Mouse (Mus musculus): ENCODE measurements around the gene Ephx3. TPM values are rescaled to one million over a fixed set of nuclear protein-coding genes. Genes with fewer than 3 reads are reported as not detected.

Ephx3 gene
- polyA plus RNA-seq, 2 experiments: 0.08 TPM; not detected in 1

- no peaks in the 10 kb centered on the region for H3K9me3 ChIP-seq (ENCODE audit: control insufficient read depth, low read length)
- ATAC-seq (ENCODE audit: insufficient read depth) (peak; percentile 26; the same call in 1 of the 2 replicates), DNase-seq (ENCODE audit: low read depth in 3 of 3, low spot score in 3 of 3) (no peak)
- H3K9ac ChIP-seq (replicated peaks): no peak within 1 kb of the TSS; the same call in 1 of the 2 replicates
- no peak within 1 kb of the TSS for H3K27ac ChIP-seq
- H3K4me3 ChIP-seq (ENCODE audit: insufficient read depth in 1 of 2, low read depth in 2 of 2, low read length in 2 of 2): peak within 1 kb of the TSS; percentile 51 to 53
- H3K4me2 ChIP-seq (ENCODE audit: low read depth): peak within 1 kb of the TSS; percentile 71
- H3K27me3 ChIP-seq (ENCODE audit: control insufficient read depth, insufficient read depth, low read length): peaks cover 51% of the 10 kb centered on the region
- TF ChIP-seq CTCF (IDR thresholded peaks at IDR 0.05; ENCODE audit: low read depth) (no peak), EP300 (IDR thresholded peaks at IDR 0.05; ENCODE audit: low read depth) (no peak)
- no peaks in the 10 kb centered on the region for H3K36me3 ChIP-seq (replicated peaks; ENCODE audit: control insufficient read depth, insufficient read depth, low read depth)
- 2% methylated on average over 38 of the region's 39 CpGs for WGBS (ENCODE audit: insufficient replicate concordance)
- peaks cover 11 to 14% of the 10 kb centered on the region in 2 experiments for H3K4me1 ChIP-seq (replicated peaks; ENCODE audit: control insufficient read depth in 2 of 2, insufficient read depth in 2 of 2, low read length in 1 of 2)
Measured at GRCm38 (mm10) chr17:32166687-32167086, 22.7 kb downstream of the Ephx3 start, which contains the start of gene Notch3. TSS of gene Notch3 (minus strand) at chr17:32166852.

GRCm38 (mm10) chr17:32165803-32166595, 23.4 kb downstream of the Ephx3 start:
- peaks cover 11 to 14% of the 10 kb centered on the region in 2 experiments for H3K4me1 ChIP-seq (replicated peaks; ENCODE audit: control insufficient read depth in 2 of 2, insufficient read depth in 2 of 2, low read length in 1 of 2)
- H3K27ac ChIP-seq: no peak overlapping the region
- peak overlapping the region; percentile 51 to 53 for H3K4me3 ChIP-seq (ENCODE audit: insufficient read depth in 1 of 2, low read depth in 2 of 2, low read length in 2 of 2)
- WGBS (ENCODE audit: insufficient replicate concordance): under 1% methylated on average over 36 of the region's 43 CpGs
- H3K9ac ChIP-seq (replicated peaks): no peak overlapping the region
- ATAC-seq (ENCODE audit: insufficient read depth) (no peak), DNase-seq (ENCODE audit: low read depth in 3 of 3, low spot score in 3 of 3) (no peak)
- TF ChIP-seq CTCF (IDR thresholded peaks at IDR 0.05; ENCODE audit: low read depth) (no peak), EP300 (IDR thresholded peaks at IDR 0.05; ENCODE audit: low read depth) (no peak)
- H3K36me3 ChIP-seq (replicated peaks; ENCODE audit: control insufficient read depth, insufficient read depth, low read depth): no peaks in the 10 kb centered on the region
- H3K27me3 ChIP-seq (ENCODE audit: control insufficient read depth, insufficient read depth, low read length): peaks cover 58% of the 10 kb centered on the region
- H3K9me3 ChIP-seq (ENCODE audit: control insufficient read depth, low read length): no peaks in the 10 kb centered on the region
- peak overlapping the region; percentile 71 for H3K4me2 ChIP-seq (ENCODE audit: low read depth)

- Histone ChIP-seq H3K27me3 (ENCODE audit: control insufficient read depth, insufficient read depth, low read length) (peaks cover 60% of the 10 kb centered on the region), H3K9ac (replicated peaks) (no peak overlapping the region), H3K4me1 (replicated peaks; ENCODE audit: control insufficient read depth in 2 of 2, insufficient read depth in 2 of 2, low read length in 1 of 2) (peaks cover 10 to 12% of the 10 kb centered on the region in 2 experiments), H3K36me3 (replicated peaks; ENCODE audit: control insufficient read depth, insufficient read depth, low read depth) (no peaks in the 10 kb centered on the region), H3K27ac (no peak overlapping the region), H3K4me3 (ENCODE audit: insufficient read depth in 1 of 2, low read depth in 2 of 2, low read length in 2 of 2) (peak overlapping the region in 1 of 2 experiments; percentile 53; a peak in 1 of 4 replicates), H3K9me3 (ENCODE audit: control insufficient read depth, low read length) (no peaks in the 10 kb centered on the region), H3K4me2 (ENCODE audit: low read depth) (peak overlapping the region; percentile 71)
- WGBS (ENCODE audit: insufficient replicate concordance): 17% methylated on average over 9 of the region's 9 CpGs
- ATAC-seq (ENCODE audit: insufficient read depth) (no peak), DNase-seq (ENCODE audit: low read depth in 3 of 3, low spot score in 3 of 3) (no peak)
- TF ChIP-seq EP300 (IDR thresholded peaks at IDR 0.05; ENCODE audit: low read depth): no peak
- no peak for TF ChIP-seq CTCF (IDR thresholded peaks at IDR 0.05; ENCODE audit: low read depth)
Measured at GRCm38 (mm10) chr17:32165266-32165802, 24.0 kb downstream of the Ephx3 start.

- no peak overlapping the region for H3K9ac ChIP-seq (replicated peaks)
- H3K27me3 ChIP-seq (ENCODE audit: control insufficient read depth, insufficient read depth, low read length): peaks cover 62% of the 10 kb centered on the region
- no peak overlapping the region for H3K27ac ChIP-seq
- H3K4me1 ChIP-seq (replicated peaks; ENCODE audit: control insufficient read depth in 2 of 2, insufficient read depth in 2 of 2, low read length in 1 of 2): peaks cover 5 to 7% of the 10 kb centered on the region in 2 experiments
- H3K4me3 ChIP-seq (ENCODE audit: insufficient read depth in 1 of 2, low read depth in 2 of 2, low read length in 2 of 2): no peak overlapping the region
- no peaks in the 10 kb centered on the region for H3K9me3 ChIP-seq (ENCODE audit: control insufficient read depth, low read length)
- ATAC-seq (ENCODE audit: insufficient read depth) (no peak), DNase-seq (ENCODE audit: low read depth in 3 of 3, low spot score in 3 of 3) (no peak)
- TF ChIP-seq CTCF (IDR thresholded peaks at IDR 0.05; ENCODE audit: low read depth) (no peak), EP300 (IDR thresholded peaks at IDR 0.05; ENCODE audit: low read depth) (no peak)
- no peaks in the 10 kb centered on the region for H3K36me3 ChIP-seq (replicated peaks; ENCODE audit: control insufficient read depth, insufficient read depth, low read depth)
- H3K4me2 ChIP-seq (ENCODE audit: low read depth): no peak overlapping the region
Measured at GRCm38 (mm10) chr17:32164780-32165179, 24.6 kb downstream of the Ephx3 start.
